Mouse (Mus musculus): ENCODE results near the gene Aen.

Gene Aen

DNA sequence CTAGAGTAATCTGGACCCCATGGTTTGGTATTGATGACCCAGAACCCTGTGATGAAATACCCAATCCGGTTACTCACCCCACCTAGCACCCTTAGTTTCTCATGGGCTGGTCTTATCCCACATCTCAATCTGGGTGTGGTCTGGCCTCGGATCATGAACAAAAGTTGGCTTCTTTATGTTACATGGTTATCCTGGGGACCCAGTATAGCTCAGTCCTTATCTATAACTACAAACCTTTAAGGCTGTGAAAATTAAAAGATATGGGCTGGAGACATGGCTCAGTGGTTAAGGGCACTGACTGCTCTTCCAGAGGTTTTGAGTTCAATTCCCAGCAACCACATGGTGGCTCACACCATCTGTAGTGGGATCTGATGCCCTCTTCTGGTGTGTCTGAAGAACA is 46.9 kb downstream of the Aen start:
- DNase-seq, result no peak

- no peak for DNase-seq
These were observed 58.4 kb downstream of the Aen start for GRCm38 (mm10) chr7:78953886-78954572.

DNA sequence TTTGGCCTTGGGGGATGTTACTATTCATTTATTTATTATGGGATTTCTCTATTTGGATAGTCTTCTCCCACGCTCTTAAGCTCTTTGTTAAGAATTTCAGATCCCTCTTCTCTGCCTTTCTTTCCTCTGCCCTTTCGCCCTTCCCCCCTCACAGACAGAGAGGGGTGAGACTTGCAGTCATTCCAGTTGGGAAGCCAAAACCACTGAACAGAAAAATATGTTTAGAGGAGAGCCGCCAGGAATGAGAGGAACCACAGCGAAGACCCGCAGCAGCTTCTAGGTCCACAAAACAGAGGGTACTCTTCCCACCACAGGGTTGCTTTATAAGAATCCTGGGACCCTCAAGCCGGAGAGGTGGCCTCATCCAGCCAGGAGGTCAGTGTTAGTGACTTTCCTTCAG is 59.0 kb downstream of the Aen start:
- DNase-seq, result no peak

GRCm38 (mm10) chr7:78955086-78955485 is 59.4 kb downstream of the Aen start:
- no peak for DNase-seq

- no peak for DNase-seq
These were observed 62.9 kb downstream of the Aen start for GRCm38 (mm10) chr7:78958499-78959073.

All from lung, adult 18-20 months (tissue).